Comparison of ENCODE assay signal across 18 mouse cellular contexts in genomic region chr1:34379354-34379753, GRCm38 (mm10).
DNase-seq lines count a peak whose midpoint lies in the region; ATAC-seq lines count a peak whose summit lies in the region.
"Had no signal": no experiment of that assay in that cellular context is flagged by ENCODE, and none has a peak within 500 bp of the region (broad histone marks: within the 10 kb centered on the region; RNA-seq: fewer than 3 reads in every experiment).

No protein-coding gene starts in this region.

- peak; percentile 26 to 28 for DNase-seq in cerebellum, adult 18-20 months
- DNase-seq in retina, postnatal 1 day: peak; percentile 33
- no peak for DNase-seq in retina, embryonic 14.5 days (ENCODE audit: low spot score)
- DNase-seq in cerebellum, postnatal 10 days: peak; percentile 8 to 24
- DNase-seq in heart, postnatal 4 days: no peak
- DNase-seq: B cell, adult 2 months; heart, adult 2 months; kidney, adult 9 months; kidney, postnatal 14 days; layer of hippocampus, adult 9-11 months; lung, embryonic 14.5 days; lung, postnatal 14 days; midbrain, embryonic 14.5 days; thymus, adult 2 months; thymus, postnatal 4 days had no signal

- ATAC-seq in cerebellum, adult (ENCODE audit: insufficient number of reproducible peaks, low FRiP score, low TSS enrichment): no peak
- ATAC-seq: forebrain, embryonic 15.5 days; intestine, postnatal 0 days had no signal

Comparison
In these comparisons a context has a peak if more than half of its experiments do, and no peak if none do; other contexts are left out.
1. DNase-seq: peak in cerebellum, adult 18-20 months (2 of 2), retina, postnatal 1 day (single experiment) and cerebellum, postnatal 10 days (2 of 2); none in retina, embryonic 14.5 days (single experiment) and heart, postnatal 4 days (single experiment).